Mouse (Mus musculus) thymus, adult 2 months (tissue): ENCODE measurements around the gene Ccdc183.

Experiments
- CTCF ChIP-seq: fragments of 200-500 bp; IDR thresholded peaks from 2 replicates; pipeline ENCODE4 v1.5.1; 2012; ENCODE audit warnings: mild to moderate bottlenecking, control low read depth, low read length, moderate library complexity, borderline replicate concordance; ENCODE audit not compliant: control insufficient read depth, poor library complexity, insufficient read depth; ENCODE audit errors: extremely low read depth
- POLR2A ChIP-seq: fragments of 200-500 bp; IDR thresholded peaks from 2 replicates; pipeline ENCODE4 v1.6.1; 2012; ENCODE audit warnings: mild to moderate bottlenecking, low read length, control low read depth, moderate library complexity; ENCODE audit not compliant: control insufficient read depth, poor library complexity, insufficient read depth; ENCODE audit errors: extremely low read depth

DNA sequence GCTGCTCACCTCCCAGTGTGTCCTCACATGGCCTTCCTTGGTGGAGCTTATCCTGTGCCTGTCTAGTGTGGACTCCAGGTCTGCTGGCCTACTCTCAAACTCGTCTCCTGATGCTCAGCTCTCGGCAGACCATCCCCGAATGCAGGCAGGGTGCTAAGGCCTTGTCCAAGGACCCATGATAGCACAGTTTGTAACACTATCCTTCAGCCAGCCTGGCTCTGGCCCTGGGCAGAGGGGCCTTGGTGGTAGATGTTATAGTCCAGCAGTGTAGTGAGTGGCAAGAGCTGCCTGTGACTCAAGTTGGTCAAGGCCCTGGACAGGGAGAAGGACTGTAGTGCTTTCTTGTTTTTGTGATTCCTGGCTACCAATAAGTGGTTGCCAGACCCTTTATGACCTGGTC is 16.1 kb upstream of the Ccdc183 start:
- TF ChIP-seq POLR2A = no peak
- no peak for TF ChIP-seq CTCF
